Mouse (Mus musculus) lung, postnatal 0 days (tissue): ENCODE measurements around the gene Cdk15.

Source experiments
- CTCF ChIP-seq: IDR thresholded peaks from 2 replicates; pipeline ENCODE4 v1.5.1; 2016; ENCODE audit warnings: antibody characterized with exemption, mild to moderate bottlenecking
- EP300 ChIP-seq: IDR thresholded peaks from 2 replicates; pipeline ENCODE4 v1.6.1; 2016; ENCODE audit warnings: antibody characterized with exemption, mild to moderate bottlenecking, control low read depth

DNA sequence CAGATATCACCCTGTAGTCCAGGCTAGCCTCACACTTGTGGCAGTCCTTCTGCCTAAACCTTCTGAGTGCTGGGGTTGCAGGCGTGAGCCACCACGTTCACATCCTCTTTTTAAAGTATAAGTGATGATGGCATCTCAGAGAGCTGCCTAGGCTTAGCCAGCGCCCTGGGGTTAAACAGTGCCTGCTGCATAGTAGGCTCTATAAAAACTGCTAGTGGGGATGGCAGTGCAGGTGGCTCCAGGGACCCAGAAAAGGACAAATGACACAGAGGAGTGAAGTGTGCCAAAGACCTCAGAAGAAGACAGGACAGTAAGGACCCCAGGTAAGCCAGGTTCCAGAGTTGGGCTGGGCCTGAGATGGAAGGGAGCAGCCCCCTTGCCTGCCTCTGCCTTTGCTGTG, 104.1 kb downstream of the Cdk15 start:
- TF ChIP-seq CTCF (no peak), EP300 (no peak)
